Mouse (Mus musculus) left cerebral cortex, postnatal 25 days (tissue): ENCODE measurements around the gene Park7. TPM values are rescaled to one million over a fixed set of nuclear protein-coding genes. Genes with fewer than 3 reads are reported as not detected.
A peak's percentile ranks its signal among the peaks of the same experiment; 100 is the strongest.
"Not testable (repeated sequence)": the region's sequence is repeated elsewhere in the genome, so short reads cannot be mapped to it uniquely, and the experiment has no call there.

ENCODE experiments used
- DNase-seq, 2 experiments: peaks; one replicate each; pipeline ENCODE4 v3.0.0; 2022; ENCODE audit warnings: low spot score in 2 of 2, mixed read lengths in 1 of 2
- intact Hi-C: fragments of 180-260 bp; cut with DNase I; formaldehyde crosslinking; loops from one replicate; pipeline ENCODE4 v1.15.1; 2025
- total RNA-seq, 2 experiments: library from RNA; stranded (reverse); gene quantifications; 2 replicates each; pipeline ENCODE4 v1.2.3; 2021

Gene Park7
- total RNA-seq, 2 experiments from 2014 or later, result 176 to 201 TPM

DNA sequence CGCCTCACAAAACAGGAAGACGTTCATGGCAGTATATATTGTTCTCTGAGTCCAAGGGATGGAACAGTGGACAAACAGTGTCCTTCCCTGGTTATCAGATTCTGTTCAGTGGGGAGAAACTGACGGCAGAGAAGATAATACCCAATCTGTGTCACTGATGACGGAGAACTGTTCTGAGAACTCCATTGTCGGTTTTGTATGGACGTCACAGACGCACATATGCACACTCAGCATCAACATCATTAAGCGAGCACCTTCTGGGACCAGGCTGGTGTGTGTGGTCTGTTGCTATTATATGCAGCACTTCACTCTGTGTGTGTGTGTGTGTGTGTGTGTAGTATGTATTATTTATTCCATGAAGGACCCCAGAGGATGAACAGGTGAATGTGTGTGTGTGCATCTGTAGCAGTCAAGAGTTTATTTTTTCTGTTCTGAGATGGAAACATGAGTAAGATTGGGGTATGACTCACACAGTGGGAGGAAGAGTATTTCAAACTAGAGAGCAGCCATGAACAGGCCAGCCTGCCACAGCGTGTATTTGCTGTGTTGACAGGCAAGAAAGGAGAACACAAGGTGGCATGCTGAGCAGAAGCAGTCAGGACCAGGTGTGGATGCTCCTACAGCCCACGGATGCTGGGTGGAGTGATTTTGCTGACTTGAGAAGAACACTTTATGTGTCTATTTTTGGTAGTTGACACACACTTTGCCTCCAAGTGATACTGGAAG is 1.1 kb upstream of the Park7 start:
- DNase-seq, result peak; percentile 44 to 83
- intact Hi-C loops, result loop anchor here (5.0 kb wide), 1 partner anchor 47 kb away; no protein-coding TSS in a partner anchor

- intact Hi-C loops, result no loop called here
- DNase-seq, result peak in 1 of 2 experiments; percentile 27
These were observed 494 bp downstream of the Park7 start for GRCm38 (mm10) chr4:150913743-150914142.

GRCm38 (mm10) chr4:150910164-150910951 is 3.9 kb downstream of the Park7 start:
- intact Hi-C loops, result no loop called here
- peak in 1 of 2 experiments; percentile 31 for DNase-seq

- intact Hi-C loops, result loop anchor here (5.0 kb wide), 1 partner anchor 58 kb away; no protein-coding TSS in a partner anchor
These were observed 4.6 kb downstream of the Park7 start for GRCm38 (mm10) chr4:150909451-150910156.

DNA sequence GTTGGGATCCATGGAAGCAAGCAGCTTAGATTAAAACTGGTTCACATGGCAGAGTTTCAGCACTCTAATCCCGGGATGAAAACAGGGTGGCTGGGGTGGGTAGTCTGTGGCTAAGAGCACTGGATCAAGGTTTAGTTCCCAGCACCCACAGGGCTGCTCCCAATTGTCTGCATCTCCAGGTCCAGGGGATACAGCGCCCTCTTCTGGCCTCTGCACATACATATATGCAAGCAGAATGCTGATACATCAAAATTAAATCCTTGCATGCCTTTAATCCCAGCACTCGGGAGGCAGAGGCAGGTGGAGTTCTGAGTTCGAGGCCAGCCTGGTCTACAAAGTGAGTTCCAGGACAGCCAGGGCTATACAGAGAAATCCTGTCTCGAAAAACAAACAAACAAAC is 5.7 kb downstream of the Park7 start:
- intact Hi-C loops, result loop anchor here (5.0 kb wide), 1 partner anchor 59 kb away; no protein-coding TSS in a partner anchor
- DNase-seq, result not testable (repeated sequence)

More at GRCm38 (mm10) chr4:150909451-150910156, 4.6 kb downstream of the Park7 start:
- peak; percentile 97 to 98 for DNase-seq

DNA sequence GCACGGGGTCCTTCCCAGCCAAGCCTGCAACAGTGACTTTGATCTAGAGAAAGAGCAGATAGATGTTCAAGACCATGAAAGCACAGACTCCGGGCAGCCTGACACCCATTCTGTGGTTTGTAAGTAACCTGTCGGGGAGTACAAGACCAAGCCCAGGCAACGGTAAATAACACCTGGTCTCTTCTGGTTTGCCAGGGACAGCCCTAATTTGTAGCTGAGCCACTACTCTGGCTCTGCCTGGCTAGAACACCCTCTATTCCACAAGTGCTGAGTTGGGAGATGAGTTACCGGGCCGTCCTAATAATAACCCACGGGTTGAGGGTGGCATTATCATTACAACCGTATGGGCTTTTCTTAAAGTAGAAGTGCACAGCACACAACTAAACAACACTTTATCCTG is 7.1 kb downstream of the Park7 start:
- intact Hi-C loops, result loop anchor here (5.0 kb wide), 1 partner anchor 60 kb away; no protein-coding TSS in a partner anchor
- DNase-seq, result no peak

DNA sequence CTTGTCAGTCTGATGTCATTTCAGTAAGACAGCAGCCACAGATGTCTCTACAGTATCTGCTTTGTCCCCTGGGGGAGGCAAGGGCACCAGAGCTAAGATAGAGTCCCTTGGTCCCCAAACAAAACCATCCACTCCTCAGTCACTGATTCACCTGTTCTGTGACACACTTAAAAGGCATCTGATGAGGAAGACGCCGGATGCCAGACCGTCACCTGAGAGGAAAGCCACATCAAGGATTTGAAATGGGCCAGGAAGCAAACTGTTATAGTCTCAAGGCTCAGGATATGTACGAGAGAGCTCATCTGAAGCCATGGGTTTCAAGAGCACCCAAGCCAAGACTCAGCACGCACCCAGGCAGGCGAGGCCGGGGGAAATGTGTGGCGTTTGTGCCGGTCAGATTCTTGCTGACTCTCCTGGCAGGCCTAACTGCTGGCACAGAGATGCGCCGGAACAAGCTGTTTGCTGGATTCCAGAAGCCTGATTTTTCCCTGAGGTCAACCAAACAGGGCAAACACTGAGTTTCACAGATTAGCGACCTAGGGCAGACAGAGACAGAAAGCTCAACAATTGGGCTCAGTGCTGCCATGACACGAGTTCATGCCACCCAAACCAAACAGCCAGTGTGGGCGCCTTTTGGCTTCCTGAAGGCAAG is 11.0 kb downstream of the Park7 start:
- intact Hi-C loops, result no loop called here
- DNase-seq, result no peak

- no peak for DNase-seq
- intact Hi-C loops, result no loop called here
These were observed 12.2 kb downstream of the Park7 start for GRCm38 (mm10) chr4:150902062-150902461.

DNA sequence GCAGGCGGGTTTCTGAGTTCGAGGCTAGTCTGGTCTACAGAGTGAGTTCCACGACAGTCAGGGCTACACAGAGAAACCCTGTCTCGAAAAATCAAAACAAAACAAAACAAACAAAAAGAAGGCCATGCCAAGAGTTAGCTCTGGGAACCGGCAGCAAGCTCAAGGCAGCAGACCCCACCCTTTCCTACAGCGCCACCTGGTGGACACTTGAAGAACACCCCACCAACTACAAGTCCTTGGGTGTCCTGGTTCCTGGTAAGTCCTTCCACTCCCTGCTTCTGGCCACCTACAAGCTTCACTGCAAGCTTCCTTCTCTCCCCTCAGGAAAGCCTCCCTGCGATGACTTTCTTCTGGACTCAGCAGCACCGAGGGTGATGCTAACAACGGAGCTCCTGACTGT is 12.6 kb downstream of the Park7 start:
- intact Hi-C loops, result loop anchor here (1.0 kb wide), 1 partner anchor 245 kb away; no protein-coding TSS in a partner anchor
- peak; percentile 56 to 79 for DNase-seq

DNA sequence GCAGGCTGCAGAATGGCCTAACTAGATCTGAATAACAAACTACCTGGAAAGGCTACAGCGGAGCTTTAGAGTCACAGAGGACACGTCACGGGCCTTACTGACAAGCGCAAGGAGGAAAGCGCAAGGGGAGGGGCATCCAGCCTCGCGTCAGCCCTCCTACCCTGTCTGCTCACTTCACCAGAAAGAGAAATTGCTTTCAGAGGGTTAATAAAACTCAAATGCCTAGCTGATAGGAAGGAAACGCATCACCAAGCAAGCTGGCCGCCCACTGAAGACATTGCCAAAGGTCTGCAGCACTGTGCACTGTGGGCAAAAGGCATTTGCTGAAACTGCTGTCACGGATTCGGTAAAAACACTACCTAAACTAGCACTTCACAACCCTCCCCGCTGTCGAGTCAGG is 13.8 kb downstream of the Park7 start:
- DNase-seq, result no peak
- intact Hi-C loops, result no loop called here

DNA sequence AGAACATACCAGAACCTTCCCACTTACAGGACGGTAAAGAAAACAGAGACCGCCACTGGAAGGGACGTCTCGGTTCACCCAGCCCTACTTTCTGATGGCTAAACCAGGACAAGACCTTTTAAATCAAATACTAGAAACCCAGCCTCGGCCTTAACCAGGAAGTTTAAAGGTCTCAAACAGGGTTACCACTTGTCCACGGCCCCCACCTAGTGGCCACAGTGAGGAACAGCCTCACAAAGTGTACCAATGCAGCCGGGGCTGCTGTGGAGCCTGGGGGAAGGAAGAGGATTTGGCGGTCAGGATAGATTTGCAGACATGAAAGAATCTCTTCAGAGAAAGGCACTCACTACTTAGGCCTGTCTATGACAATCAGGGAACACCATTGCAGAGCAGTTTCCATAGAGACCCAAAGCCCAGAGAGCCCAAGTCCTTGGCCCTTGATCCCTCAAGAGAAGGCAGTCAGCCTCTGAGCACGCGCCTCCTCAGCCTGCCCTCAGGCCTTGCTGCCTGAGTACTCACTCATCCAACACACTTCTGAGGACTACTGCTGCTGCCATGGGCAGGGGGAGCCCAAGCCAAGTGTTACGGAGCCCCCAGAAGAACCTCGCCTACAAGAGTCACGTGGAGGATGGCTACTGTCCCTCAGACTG is 15.4 kb downstream of the Park7 start:
- DNase-seq, result peak; percentile 47 to 61
- intact Hi-C loops, result loop anchor here (5.0 kb wide), 1 partner anchor 42 kb away; no protein-coding TSS in a partner anchor

DNA sequence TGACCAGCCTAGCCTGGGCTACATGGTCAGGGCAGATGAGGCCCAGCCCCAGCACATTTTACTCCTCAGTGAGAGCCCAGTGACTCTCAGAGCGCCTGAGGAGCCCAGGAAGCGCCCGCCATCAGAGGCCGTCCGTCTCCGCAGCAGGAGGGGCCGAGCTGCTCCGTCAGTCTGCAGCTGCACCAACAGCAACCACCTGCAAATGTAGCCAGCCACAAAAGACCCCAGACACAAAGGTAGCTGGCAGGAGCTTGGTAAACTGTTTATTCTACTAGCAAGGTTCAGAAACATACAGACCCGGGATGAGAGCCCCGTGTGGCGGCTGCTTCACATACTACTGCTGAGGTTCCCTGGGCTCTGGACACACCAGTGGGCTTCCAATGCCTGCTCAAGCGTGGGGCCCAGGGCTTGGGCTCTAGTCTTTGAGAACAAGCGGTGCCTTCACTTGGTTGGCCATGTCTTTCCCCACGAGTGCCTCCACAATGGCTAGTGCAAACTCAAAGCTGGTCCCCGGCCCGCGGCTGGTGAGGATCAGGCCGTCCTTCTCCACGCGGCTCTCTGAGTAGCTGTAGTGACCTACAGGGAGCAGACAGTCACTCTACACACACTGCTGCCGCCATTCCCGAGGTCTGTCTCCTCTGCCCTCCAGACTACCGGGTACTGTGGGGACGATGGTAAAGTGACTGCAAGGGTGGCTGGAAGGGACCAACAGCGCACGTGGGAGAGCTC is 17.2 kb downstream of the Park7 start:
- no peak for DNase-seq
- intact Hi-C loops, result loop anchor here (5.0 kb wide), 1 partner anchor 40 kb away; no protein-coding TSS in a partner anchor

DNA sequence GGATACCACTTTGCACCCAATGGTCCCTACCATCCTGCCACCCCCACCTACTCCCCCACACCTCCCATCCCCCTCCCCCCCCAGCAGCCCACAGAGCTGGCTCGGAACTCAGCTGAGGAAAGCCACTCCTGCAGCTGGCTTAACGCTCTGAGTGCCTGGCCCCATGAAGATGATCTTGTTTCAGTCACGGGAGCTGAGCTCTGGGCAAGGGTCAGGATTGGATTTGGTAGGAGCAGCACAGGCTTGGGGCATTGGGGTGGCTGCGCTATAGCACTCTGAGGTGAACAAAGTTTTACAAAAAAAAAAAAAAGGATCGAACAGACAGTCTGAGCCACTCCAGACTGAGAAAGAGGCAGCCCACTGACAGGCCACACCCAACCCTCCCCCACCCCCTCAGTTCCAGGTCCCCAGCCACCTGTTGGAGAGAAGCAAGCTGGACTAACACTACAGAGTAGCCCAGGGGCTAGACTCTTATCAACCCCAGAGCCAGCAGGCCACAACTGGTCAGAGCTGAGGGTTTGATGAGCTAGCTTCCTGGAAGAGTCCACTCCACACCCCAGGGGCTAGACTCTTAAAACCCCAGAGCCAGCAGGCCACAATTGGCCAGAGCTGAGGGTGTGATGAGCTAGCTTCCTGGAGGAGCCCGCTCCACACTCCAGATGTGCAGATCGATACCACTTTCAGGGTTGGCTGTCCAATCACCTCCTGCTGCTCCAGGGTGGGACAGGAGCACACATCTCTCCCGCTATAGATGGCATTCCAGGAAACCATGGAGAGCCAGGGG is 19.3 kb downstream of the Park7 start:
- intact Hi-C loops, result loop anchor here (5.0 kb wide), 1 partner anchor 38 kb away; no protein-coding TSS in a partner anchor
- no peak for DNase-seq

GRCm38 (mm10) chr4:150891308-150891707 is 22.9 kb downstream of the Park7 start:
- intact Hi-C loops, result no loop called here
- DNase-seq, result no peak

DNA sequence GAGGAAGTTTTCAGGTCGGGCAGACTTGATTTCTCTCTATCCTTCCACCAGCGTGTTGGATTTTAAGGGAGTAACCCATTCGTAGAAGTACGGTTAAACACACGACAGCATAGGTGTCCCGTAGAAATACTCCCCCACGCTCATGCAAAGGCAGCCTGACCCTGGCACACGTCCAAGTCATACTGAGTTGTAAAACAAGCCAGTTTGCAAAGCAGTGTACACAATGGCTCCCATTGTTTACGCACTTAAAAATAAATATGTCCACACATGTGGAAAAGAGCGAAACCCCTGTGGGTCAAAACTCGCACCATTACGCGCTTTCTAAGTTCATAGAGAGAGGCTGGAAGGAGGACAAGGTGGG is 24.3 kb downstream of the Park7 start:
- no peak for DNase-seq
- intact Hi-C loops, result no loop called here

DNA sequence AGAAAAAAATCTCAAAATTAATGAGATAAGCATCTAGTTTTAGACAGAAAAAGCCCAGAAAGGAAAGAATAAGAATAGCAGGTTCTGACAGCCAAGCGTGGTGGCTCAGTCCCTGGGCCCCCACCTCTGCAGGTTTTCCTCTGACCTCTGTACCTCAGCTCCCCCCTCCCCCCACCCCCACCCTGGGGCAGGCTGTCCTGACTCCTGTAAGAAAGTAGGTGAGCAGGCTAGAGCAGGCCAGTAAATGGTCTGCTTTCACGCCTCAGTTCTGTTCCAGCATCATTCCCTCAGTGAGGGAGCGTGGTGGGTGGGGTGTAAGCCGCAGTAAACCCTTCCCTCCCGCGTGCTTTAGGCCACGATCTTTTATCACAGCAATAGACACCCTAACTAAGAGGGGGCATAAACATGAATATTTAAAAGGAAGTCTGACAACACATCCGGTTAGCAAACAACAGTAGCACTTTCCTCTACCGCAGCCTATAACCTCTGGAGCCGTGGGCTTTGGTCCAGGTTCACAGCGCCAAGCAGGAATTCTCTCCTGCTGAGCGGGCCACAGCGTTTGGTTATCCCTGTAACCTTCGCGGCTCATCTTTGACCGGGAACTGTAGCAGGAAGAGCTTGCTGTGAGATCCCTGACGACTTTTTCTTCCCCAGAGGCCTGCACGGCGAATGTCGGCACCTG is 24.8 kb downstream of the Park7 start:
- DNase-seq, result no peak

GRCm38 (mm10) chr4:150888492-150888891 is 25.7 kb downstream of the Park7 start:
- intact Hi-C loops, result no loop called here
- DNase-seq, result no peak

More for the DNA sequence above, 24.8 kb downstream of the Park7 start:
- intact Hi-C loops, result no loop called here
